Mouse (Mus musculus) CH12.LX (cell line): Measurements from ENCODE around the gene Fbf1. TPM values are rescaled to one million over a fixed set of nuclear protein-coding genes. Genes with fewer than 3 reads are reported as not detected.
"Not testable (repeated sequence)": the region's sequence is repeated elsewhere in the genome, so short reads cannot be mapped to it uniquely, and the experiment has no call there.

Experiments used
- DNase-seq: peaks from one replicate; pipeline ENCODE4 v3.0.0-alpha.2; 2013; ENCODE audit errors: extremely low read depth
- H3K27ac ChIP-seq: 2 replicates; pipeline ENCODE4 v1.5.1; 2012; ENCODE audit warnings: low read depth, mild to moderate bottlenecking, control low read depth, moderate library complexity; ENCODE audit not compliant: insufficient read depth
- H3K27me3 ChIP-seq: replicated peaks from 2 replicates; pipeline ENCODE3; 2012; ENCODE audit warnings: inconsistent platforms
- H3K36me3 ChIP-seq, 2 experiments: replicated peaks in 1 of 2; 2 replicates each; pipeline versions ENCODE3 to v1.6.1; 2012; ENCODE audit warnings: inconsistent platforms in 1 of 2, low read length in 1 of 2, mild to moderate bottlenecking in 1 of 2, mixed read lengths in 1 of 2, moderate library complexity in 1 of 2; ENCODE audit not compliant: control insufficient read depth in 1 of 2, insufficient read depth in 1 of 2
- H3K4me1 ChIP-seq, 2 experiments: 2 replicates each; pipeline ENCODE4 v1.6.1; 2012; ENCODE audit warnings: inconsistent platforms in 1 of 2, moderate library complexity in 1 of 2; ENCODE audit not compliant: insufficient read depth in 2 of 2, control insufficient read depth in 1 of 2
- H3K4me2 ChIP-seq: 2 replicates; pipeline ENCODE4 v1.6.1; 2012; ENCODE audit warnings: low read depth, mild to moderate bottlenecking, control low read depth; ENCODE audit not compliant: poor library complexity, insufficient read depth, severe bottlenecking
- H3K4me3 ChIP-seq, 3 experiments: fragments of 150-350 bp in 1 of 3; sonication (generic) in 1 of 3; replicated peaks in 1 of 3; 2 replicates each; pipeline versions ENCODE3 to v1.5.1; 2011 to 2012; ENCODE audit warnings: low read depth in 2 of 3, low read length in 2 of 3, mild to moderate bottlenecking in 2 of 3, moderate library complexity in 2 of 3, control low read depth in 1 of 3, improper control_type of control experiment in 1 of 3, inconsistent platforms in 1 of 3, mixed read lengths in 1 of 3; ENCODE audit not compliant: poor library complexity in 1 of 3
- H3K79me2 ChIP-seq: replicated peaks from 2 replicates; pipeline ENCODE4 v1.6.1; 2012; ENCODE audit warnings: mild to moderate bottlenecking, moderate library complexity; ENCODE audit not compliant: control insufficient read depth, poor library complexity, insufficient read depth, severe bottlenecking; ENCODE audit errors: extremely low read depth
- H3K9ac ChIP-seq: 2 replicates; pipeline ENCODE4 v1.6.1; 2012; ENCODE audit warnings: low read depth, mild to moderate bottlenecking, control low read depth, moderate library complexity; ENCODE audit not compliant: insufficient read depth
- H3K9me3 ChIP-seq: replicated peaks from 2 replicates; pipeline ENCODE3; 2012; ENCODE audit warnings: low read length, inconsistent platforms, mixed read lengths
- CTCF ChIP-seq, 2 experiments: IDR thresholded peaks in 1 of 2; conservative IDR thresholded peaks in 1 of 2; 2 replicates each; pipeline ENCODE4 v1.5.1; 2011 to 2012; ENCODE audit warnings: low read depth in 2 of 2, low read length in 2 of 2, improper control_type of control experiment in 1 of 2, inconsistent platforms in 1 of 2, mild to moderate bottlenecking in 1 of 2, moderate library complexity in 1 of 2
- ELF1 ChIP-seq: IDR thresholded peaks from 2 replicates; pipeline ENCODE4 v1.6.1; 2014; ENCODE audit warnings: low read depth, mild to moderate bottlenecking, inconsistent platforms, low read length, improper control_type of control experiment
- GABPA ChIP-seq: IDR thresholded peaks from 2 replicates; pipeline ENCODE4 v1.6.1; 2012; ENCODE audit warnings: low read depth, low read length, improper control_type of control experiment, inconsistent platforms; ENCODE audit not compliant: insufficient replicate concordance
- JUN ChIP-seq: IDR thresholded peaks from 2 replicates; pipeline ENCODE4 v1.6.1; 2011; ENCODE audit warnings: low read depth, mild to moderate bottlenecking, low read length, improper control_type of control experiment, moderate library complexity; ENCODE audit not compliant: insufficient read depth
- JUND ChIP-seq: conservative IDR thresholded peaks from 2 replicates; pipeline ENCODE4 v1.6.1; 2011; ENCODE audit warnings: low read depth, low read length, improper control_type of control experiment
- MEF2A ChIP-seq: IDR thresholded peaks from 2 replicates; pipeline ENCODE4 v1.6.1; 2014; ENCODE audit warnings: low read depth, mild to moderate bottlenecking, inconsistent platforms, low read length, improper control_type of control experiment, borderline replicate concordance
- MYC ChIP-seq: IDR thresholded peaks from 2 replicates; pipeline ENCODE4 v1.6.1; 2011; ENCODE audit warnings: low read depth, mild to moderate bottlenecking, improper control_type of control experiment, low read length
- POLR2A ChIP-seq: IDR thresholded peaks from 2 replicates; pipeline ENCODE4 v1.6.1; 2011; ENCODE audit warnings: low read depth, mild to moderate bottlenecking, improper control_type of control experiment, low read length
- RAD21 ChIP-seq: IDR thresholded peaks from 2 replicates; pipeline ENCODE4 v1.6.1; 2011; ENCODE audit warnings: low read depth, mild to moderate bottlenecking, low read length, improper control_type of control experiment, moderate library complexity
- SIN3A ChIP-seq: IDR thresholded peaks from 2 replicates; pipeline ENCODE4 v1.6.1; 2012; ENCODE audit warnings: low read length, improper control_type of control experiment, inconsistent platforms
- SMC3 ChIP-seq: IDR thresholded peaks from 2 replicates; pipeline ENCODE4 v1.6.1; 2011; ENCODE audit warnings: low read depth, low read length, improper control_type of control experiment
- TBP ChIP-seq: conservative IDR thresholded peaks from 2 replicates; pipeline ENCODE4 v1.6.1; 2011; ENCODE audit warnings: low read depth, low read length, improper control_type of control experiment
- ZNF384 ChIP-seq: IDR thresholded peaks from 2 replicates; pipeline ENCODE4 v1.6.1; 2012; ENCODE audit warnings: low read depth, low read length, improper control_type of control experiment, inconsistent platforms
- dilution Hi-C: fragments of 300-500 bp; cut with MboI; formaldehyde crosslinking; loops from 2 replicates; pipeline ENCODE4 v1.14.3; 2020; ENCODE audit warnings: low sequenced_read_pairs; ENCODE audit not compliant: extremely low pct_unique_long_range_greater_than_20kb, extremely low pct_ligation_motif_present
- in situ Hi-C: fragments of 300-500 bp; cut with MboI; formaldehyde crosslinking; loops from 3 replicates; pipeline ENCODE4 v1.14.3; 2019; ENCODE audit warnings: low sequenced_read_pairs, low pct_ligation_motif_present, low pct_unique_long_range_greater_than_20kb, mixed read lengths
- polyA plus RNA-seq: library from polyadenylated mRNA; unstranded; fragments of >175 nt; gene quantifications from 2 replicates; pipeline ENCODE4 v1.2.1, GENCODE M21; 2012; ENCODE audit warnings: low read depth; ENCODE audit not compliant: insufficient read length
- total RNA-seq, 2 experiments: library from RNA; depleted of rRNA; stranded (reverse); fragments of 300-350 nt in 1 of 2; fragments of >200 nt in 1 of 2; gene quantifications; 2 replicates each; pipeline ENCODE4 v1.2.3; 2012 to 2014

The Fbf1 gene
- total and polyA plus RNA-seq, 3 experiments: 23.9 to 44.8 (median 39.0) TPM

- Histone ChIP-seq H3K4me1 (peaks cover 6% of the 10 kb centered on the region in 2 experiments; a peak in 3 of 4 replicates), H3K79me2 (no peaks in the 10 kb centered on the region), H3K9me3 (peaks cover 8% of the 10 kb centered on the region)
- TF ChIP-seq TBP (no peak), JUND (no peak)
- TF ChIP-seq, all 38 proteins: peak for 0
- dilution Hi-C loops: no loop called here
- DNase-seq: no peak
- no peaks in the 10 kb centered on the region for H3K27me3 ChIP-seq
- no peak within 1 kb of the TSS for H3K9ac ChIP-seq
- peaks cover 21 to 53% of the 10 kb centered on the region in 2 experiments for H3K36me3 ChIP-seq
- in situ Hi-C loops: no loop called here
- H3K27ac ChIP-seq: no peak within 1 kb of the TSS
- no peak within 1 kb of the TSS for H3K4me2 ChIP-seq
- no peak within 1 kb of the TSS for H3K4me3 ChIP-seq
These were observed 40.6 kb downstream of the Fbf1 start, which contains the start of gene Trim47 for GRCm38 (mm10) chr11:116127156-116127980. Gene Trim47 (minus strand): TSS chr11:116127210.

- Histone ChIP-seq H3K27me3 (no peaks in the 10 kb centered on the region), H3K9me3 (peaks cover 8% of the 10 kb centered on the region), H3K27ac (no peak overlapping the region), H3K9ac (no peak overlapping the region), H3K79me2 (no peaks in the 10 kb centered on the region), H3K4me3 (no peak overlapping the region), H3K4me1 (peaks cover 6% of the 10 kb centered on the region in 2 experiments; a peak in 3 of 4 replicates), H3K4me2 (no peak overlapping the region), H3K36me3 (peaks cover 12 to 42% of the 10 kb centered on the region in 2 experiments)
- DNase-seq: no peak
- in situ Hi-C loops (no loop called here), dilution Hi-C loops (no loop called here)
- no peak for TF ChIP-seq RAD21
- TF ChIP-seq CTCF (conservative IDR thresholded peaks at IDR 0.05 in 1 of 2, IDR thresholded peaks at IDR 0.05 in 1 of 2; ENCODE audit: low read depth in 2 of 2, low read length in 2 of 2): no peak
- no peak for TF ChIP-seq POLR2A
- no peak for TF ChIP-seq ZNF384
- no peak for TF ChIP-seq ELF1
- no peak for TF ChIP-seq JUN
- no peak for TF ChIP-seq GABPA
- TF ChIP-seq MYC: no peak
- no peak for TF ChIP-seq SMC3
- TF ChIP-seq MEF2A: no peak
- no peak for TF ChIP-seq SIN3A
These were observed 41.7 kb downstream of the Fbf1 start for GRCm38 (mm10) chr11:116126261-116126660.

DNA sequence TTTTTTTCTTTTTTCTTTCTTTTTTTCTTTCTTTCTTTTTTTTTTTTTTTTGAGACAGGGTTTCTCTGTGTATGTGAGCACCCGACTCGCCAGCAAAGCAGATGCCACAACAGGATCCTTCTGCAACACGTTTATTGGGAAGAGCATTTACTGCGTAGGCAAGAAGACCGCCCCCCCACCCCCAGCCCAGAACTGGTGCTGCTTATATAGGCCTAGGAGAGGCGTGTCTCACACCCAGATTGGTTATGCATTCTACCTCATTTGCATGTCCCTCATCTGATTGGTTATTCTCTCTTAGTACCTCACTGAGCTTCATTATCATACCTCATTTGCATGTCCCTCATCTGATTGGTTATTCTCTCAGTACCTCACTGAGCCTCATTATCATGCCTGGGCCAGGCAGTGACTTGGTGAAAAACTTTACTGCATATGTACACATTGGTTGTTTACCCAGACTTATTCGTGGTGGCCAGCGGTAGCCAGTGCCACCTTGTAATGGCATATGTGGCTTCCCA is 46.2 kb downstream of the Fbf1 start:
- H3K27me3 ChIP-seq, H3K27ac ChIP-seq, in situ Hi-C loops, H3K9ac ChIP-seq, H3K79me2 ChIP-seq, DNase-seq, dilution Hi-C loops, H3K4me1 ChIP-seq, H3K4me2 ChIP-seq, H3K4me3 ChIP-seq, H3K9me3 ChIP-seq: not testable (repeated sequence)
- H3K36me3 ChIP-seq: peaks cover 12 to 29% of the 10 kb centered on the region in 2 experiments
